Mouse (Mus musculus): ENCODE results near the gene Myo1d. TPM values are rescaled to one million over a fixed set of nuclear protein-coding genes. Genes with fewer than 3 reads are reported as not detected.

Gene Myo1d
- total RNA-seq, 2 experiments from 2014 or later = 4.2 to 6.2 TPM

DNA sequence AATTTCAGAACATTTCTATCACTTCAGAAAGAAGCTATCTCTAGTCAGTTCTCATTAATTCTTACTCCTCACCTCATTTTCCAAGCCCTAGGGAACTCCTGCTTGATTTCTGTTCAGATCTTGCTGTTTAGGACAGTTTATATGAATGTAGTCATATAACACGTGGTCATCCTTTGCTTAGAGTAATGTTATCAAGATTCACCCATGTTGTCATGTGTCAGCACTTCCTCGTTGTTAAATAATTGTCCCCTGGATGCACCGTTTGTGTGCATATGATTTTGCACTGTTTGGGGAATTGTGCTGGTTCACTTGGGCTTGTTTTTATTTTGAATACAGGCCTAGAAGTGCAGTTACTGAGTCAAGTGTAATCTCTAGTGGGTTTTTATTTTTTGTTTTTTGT is 327.6 kb downstream of the Myo1d start:
- ATAC-seq (ENCODE audit: poor library complexity, severe bottlenecking) = no peak

GRCm38 (mm10) chr11:80449859-80450258 is 330.0 kb downstream of the Myo1d start:
- ATAC-seq (ENCODE audit: poor library complexity, severe bottlenecking) = no peak

- ATAC-seq (ENCODE audit: poor library complexity, severe bottlenecking) = no peak
These were observed 332.9 kb downstream of the Myo1d start for GRCm38 (mm10) chr11:80446916-80447315.

Other genes starting within 250 kb of the Myo1d start
- 0.16 TPM in 1 of 2 replicates, not detected in the other for gene Tmem98, start 30.1 kb upstream of the Myo1d start, total RNA-seq (2015)
- 0.22 TPM in 1 of 2 replicates, not detected in the other for gene Tmem98, start 30.1 kb upstream of the Myo1d start, total RNA-seq (2017)
- not detected in 2 replicates for gene Spaca3, start 78.3 kb upstream of the Myo1d start, total RNA-seq (2015)
- gene Spaca3, start 78.3 kb upstream of the Myo1d start, total RNA-seq (2017) = not detected in 2 replicates